ENCODE assay signal across 22 mouse cellular contexts in genomic region chr11:3733933-3734636, GRCm38 (mm10).
DNase-seq lines count a peak whose midpoint lies in the region; ATAC-seq lines count a peak whose summit lies in the region.
"Had no signal": no experiment of that assay in that cellular context is flagged by ENCODE, and none has a peak within 500 bp of the region (broad histone marks: within the 10 kb centered on the region; RNA-seq: fewer than 3 reads in every experiment).

No protein-coding gene starts in this region.

- no peak for DNase-seq in forebrain, embryonic 11.5 days (ENCODE audit: low spot score)
- no peak for DNase-seq in neural tube, embryonic 10.5 days (ENCODE audit: extremely low spot score, low spot score)
- no peak for DNase-seq in testis, postnatal 10 days (ENCODE audit: low spot score)
- no peak for DNase-seq in c-Kit-positive CD71-positive TER-119-positive erythroid progenitor cells, embryonic 14.5 days (ENCODE audit: low spot score)
- DNase-seq: adrenal gland, adult 8-10 months; cerebellum, postnatal 36 days; layer of hippocampus, adult 9-11 months; lung, postnatal 14 days; right cerebral cortex, postnatal 14 days; thymus, postnatal 25 days had no signal

- peaks cover 6% of the 10 kb centered on the region for H3K4me1 ChIP-seq in forebrain, embryonic 12.5 days
- H3K4me1 ChIP-seq in forebrain, embryonic 11.5 days (replicated peaks; ENCODE audit: control insufficient read depth, insufficient read depth, low read length): no peaks in the 10 kb centered on the region; the same call in 1 of the 2 replicates
- peaks cover 21% of the 10 kb centered on the region for H3K4me1 ChIP-seq in neural tube, embryonic 13.5 days (replicated peaks)
- H3K4me1 ChIP-seq in hindbrain, embryonic 15.5 days (replicated peaks): peaks cover 16% of the 10 kb centered on the region
- H3K4me1 ChIP-seq in neural tube, embryonic 14.5 days (ENCODE audit: control insufficient read depth, insufficient read depth, low read length): peaks cover 9% of the 10 kb centered on the region; the same call in 1 of the 2 replicates
- H3K4me1 ChIP-seq: embryonic facial prominence, embryonic 12.5 days; heart, embryonic 12.5 days; liver, embryonic 15.5 days had no signal

- ATAC-seq in forebrain, embryonic 12.5 days (ENCODE audit: low FRiP score): 0 out of 2 replicates have a peak, but pooled peaks have one; percentile 30
- no peak for ATAC-seq in forebrain, embryonic 11.5 days (replicated peaks; ENCODE audit: low FRiP score)
- peak; percentile 41 for ATAC-seq in neural tube, embryonic 13.5 days (ENCODE audit: low read depth)
- ATAC-seq in hindbrain, embryonic 15.5 days (ENCODE audit: low FRiP score, low read depth): peak; percentile 76
- ATAC-seq in neural tube, embryonic 14.5 days (ENCODE audit: low read depth): peak; percentile 66
- ATAC-seq: intestine, embryonic 16.5 days had no signal

- no peaks in the 10 kb centered on the region for H3K36me3 ChIP-seq in forebrain, embryonic 12.5 days (replicated peaks)
- no peaks in the 10 kb centered on the region for H3K36me3 ChIP-seq in forebrain, embryonic 11.5 days (ENCODE audit: control insufficient read depth, insufficient read depth, low read length)
- no peaks in the 10 kb centered on the region for H3K36me3 ChIP-seq in neural tube, embryonic 13.5 days
- no peaks in the 10 kb centered on the region for H3K36me3 ChIP-seq in hindbrain, embryonic 15.5 days
- no peaks in the 10 kb centered on the region for H3K36me3 ChIP-seq in neural tube, embryonic 14.5 days (ENCODE audit: control insufficient read depth, insufficient read depth, low read length)
- H3K36me3 ChIP-seq: embryonic facial prominence, embryonic 12.5 days; heart, embryonic 12.5 days; liver, embryonic 15.5 days had no signal

- WGBS in forebrain, embryonic 12.5 days: 65% methylated on average over 14 of the region's 14 CpGs
- WGBS in forebrain, embryonic 11.5 days: 71% methylated on average over 14 of the region's 14 CpGs
- 67% methylated on average over 14 of the region's 14 CpGs for WGBS in neural tube, embryonic 13.5 days
- whole genome bisulfite sequencing in hindbrain, embryonic 15.5 days: 55% methylated on average over 14 of the region's 14 CpGs
- 60% methylated on average over 14 of the region's 14 CpGs for WGBS in neural tube, embryonic 14.5 days

- H3K9me3 ChIP-seq in forebrain, embryonic 12.5 days: no peaks in the 10 kb centered on the region
- no peaks in the 10 kb centered on the region for H3K9me3 ChIP-seq in forebrain, embryonic 11.5 days (ENCODE audit: control insufficient read depth, low read length)
- no peaks in the 10 kb centered on the region for H3K9me3 ChIP-seq in neural tube, embryonic 13.5 days
- H3K9me3 ChIP-seq in hindbrain, embryonic 15.5 days: no peaks in the 10 kb centered on the region
- no peaks in the 10 kb centered on the region for H3K9me3 ChIP-seq in neural tube, embryonic 14.5 days (ENCODE audit: control insufficient read depth, low read length)
- H3K9me3 ChIP-seq: embryonic facial prominence, embryonic 12.5 days; heart, embryonic 12.5 days; liver, embryonic 15.5 days; megakaryocyte, embryonic 14.5 days had no signal

- peak overlapping the region; percentile 70 for H3K27ac ChIP-seq in forebrain, embryonic 12.5 days
- H3K27ac ChIP-seq in forebrain, embryonic 11.5 days (ENCODE audit: low read depth, low read length): no peak overlapping the region
- peak overlapping the region; percentile 68 for H3K27ac ChIP-seq in neural tube, embryonic 13.5 days (replicated peaks)
- H3K27ac ChIP-seq in hindbrain, embryonic 15.5 days (replicated peaks): peak overlapping the region; percentile 82
- no peak overlapping the region; the same call in 1 of the 2 replicates for H3K27ac ChIP-seq in neural tube, embryonic 14.5 days (ENCODE audit: low read depth, low read length)
- H3K27ac ChIP-seq: embryonic facial prominence, embryonic 12.5 days; kidney, postnatal 0 days; liver, embryonic 15.5 days; stomach, postnatal 0 days had no signal

- no peak overlapping the region for H3K4me3 ChIP-seq in forebrain, embryonic 12.5 days (replicated peaks)
- no peak overlapping the region for H3K4me3 ChIP-seq in forebrain, embryonic 11.5 days (ENCODE audit: low read depth, low read length)
- H3K4me3 ChIP-seq in neural tube, embryonic 13.5 days: no peak overlapping the region
- no peak overlapping the region for H3K4me3 ChIP-seq in hindbrain, embryonic 15.5 days
- H3K4me3 ChIP-seq in neural tube, embryonic 14.5 days (ENCODE audit: low read depth, low read length): no peak overlapping the region
- H3K4me3 ChIP-seq: embryonic facial prominence, embryonic 12.5 days; heart, embryonic 12.5 days; liver, embryonic 15.5 days; megakaryocyte, embryonic 14.5 days; myocyte had no signal

- H3K9ac ChIP-seq in forebrain, embryonic 12.5 days: no peak overlapping the region
- H3K9ac ChIP-seq in forebrain, embryonic 11.5 days (ENCODE audit: low read length): no peak overlapping the region
- H3K9ac ChIP-seq in neural tube, embryonic 13.5 days: 0 out of 2 replicates have a peak overlapping the region, but pooled peaks have one; percentile 28
- H3K9ac ChIP-seq in hindbrain, embryonic 15.5 days: no peak overlapping the region
- no peak overlapping the region for H3K9ac ChIP-seq in neural tube, embryonic 14.5 days (replicated peaks; ENCODE audit: low read depth, low read length)
- H3K9ac ChIP-seq: embryonic facial prominence, embryonic 12.5 days; heart, embryonic 12.5 days; liver, embryonic 15.5 days had no signal

- H3K27me3 ChIP-seq in forebrain, embryonic 12.5 days: no peaks in the 10 kb centered on the region
- H3K27me3 ChIP-seq in forebrain, embryonic 11.5 days (ENCODE audit: control insufficient read depth, insufficient read depth, low read length): no peaks in the 10 kb centered on the region
- H3K27me3 ChIP-seq in neural tube, embryonic 13.5 days: no peaks in the 10 kb centered on the region
- H3K27me3 ChIP-seq in hindbrain, embryonic 15.5 days: no peaks in the 10 kb centered on the region
- H3K27me3 ChIP-seq in neural tube, embryonic 14.5 days (ENCODE audit: control insufficient read depth, insufficient read depth, low read length): no peaks in the 10 kb centered on the region
- H3K27me3 ChIP-seq: embryonic facial prominence, embryonic 12.5 days; liver, embryonic 15.5 days had no signal

- no peak overlapping the region for H3K4me2 ChIP-seq in forebrain, embryonic 12.5 days
- H3K4me2 ChIP-seq in forebrain, embryonic 11.5 days (ENCODE audit: low read depth, low read length, severe bottlenecking): no peak overlapping the region
- H3K4me2 ChIP-seq in neural tube, embryonic 13.5 days: no peak overlapping the region
- H3K4me2 ChIP-seq in hindbrain, embryonic 15.5 days: peak overlapping the region; percentile 25
- H3K4me2 ChIP-seq in neural tube, embryonic 14.5 days (ENCODE audit: low read depth, low read length): no peak overlapping the region
- H3K4me2 ChIP-seq: embryonic facial prominence, embryonic 12.5 days; heart, embryonic 12.5 days; liver, embryonic 15.5 days had no signal

Comparison
In these comparisons a context has a peak if more than half of its experiments do, and no peak if none do; other contexts are left out.
1. H3K27ac ChIP-seq: peak in forebrain, embryonic 12.5 days (single experiment), neural tube, embryonic 13.5 days (single experiment) and hindbrain, embryonic 15.5 days (single experiment); none in forebrain, embryonic 11.5 days (single experiment) and neural tube, embryonic 14.5 days (single experiment).